Mouse (Mus musculus): ENCODE measurements around the gene Obp2a. TPM values are rescaled to one million over a fixed set of nuclear protein-coding genes. Genes with fewer than 3 reads are reported as not detected.
"Not testable (repeated sequence)": the region's sequence is repeated elsewhere in the genome, so short reads cannot be mapped to it uniquely, and the experiment has no call there.

The Obp2a gene
- polyA plus RNA-seq (2016; fragmentation: Nextera tagmentation; extraction: Ambion mirVana) = not detected in 2 replicates

DNA sequence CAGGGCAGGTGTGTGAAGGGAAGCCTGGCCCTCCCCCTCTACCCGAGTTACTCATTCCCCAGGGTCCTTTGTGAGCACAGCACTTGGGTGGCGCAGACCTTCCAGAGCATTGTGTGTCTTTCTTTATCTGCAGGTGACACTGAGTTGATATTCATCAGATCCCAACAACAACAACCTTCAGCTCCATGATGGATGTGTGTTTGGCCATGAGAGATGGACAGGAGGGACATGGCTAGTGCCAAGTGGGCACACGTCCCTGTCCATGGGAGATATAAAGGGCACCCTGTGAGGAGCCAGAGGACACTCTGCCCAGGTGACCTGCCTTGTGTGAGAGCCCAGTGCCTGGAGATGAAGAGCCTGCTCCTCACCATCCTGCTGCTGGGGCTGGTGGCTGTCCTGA, at the start of gene Obp2a:
Obp2a (plus strand) TSS at position 301 of the 400 bp plus-strand sequence.
- 71% methylated on average over 3 of the region's 3 CpGs for WGBS
- ATAC-seq (ENCODE audit: insufficient number of reproducible peaks, low FRiP score); H3K27ac ChIP-seq (ENCODE audit: poor library complexity, severe bottlenecking); H3K9me3 ChIP-seq (replicated peaks); H3K36me3 ChIP-seq; H3K4me2 ChIP-seq; H3K27me3 ChIP-seq (replicated peaks); H3K4me3 ChIP-seq; H3K4me1 ChIP-seq (replicated peaks); H3K9ac ChIP-seq: not testable (repeated sequence)

GRCm38 (mm10) chr2:25652902-25653301, 46.9 kb upstream of the Obp2a start, which contains the start of gene Lcn8:
Gene Lcn8 (plus strand): TSS chr2:25653120.
- no peak within 1 kb of the TSS for H3K4me2 ChIP-seq
- H3K36me3 ChIP-seq = no peaks in the 10 kb centered on the region
- H3K4me3 ChIP-seq = no peak within 1 kb of the TSS
- H3K4me1 ChIP-seq (replicated peaks) = no peaks in the 10 kb centered on the region
- no peak for ATAC-seq (ENCODE audit: insufficient number of reproducible peaks, low FRiP score)
- no peaks in the 10 kb centered on the region for H3K9me3 ChIP-seq (replicated peaks)
- H3K9ac ChIP-seq = no peak within 1 kb of the TSS
- H3K27ac ChIP-seq (ENCODE audit: poor library complexity, severe bottlenecking) = no peak within 1 kb of the TSS
- 86% methylated on average over 2 of the region's 2 CpGs for WGBS
- H3K27me3 ChIP-seq (replicated peaks) = peaks cover 26% of the 10 kb centered on the region

DNA sequence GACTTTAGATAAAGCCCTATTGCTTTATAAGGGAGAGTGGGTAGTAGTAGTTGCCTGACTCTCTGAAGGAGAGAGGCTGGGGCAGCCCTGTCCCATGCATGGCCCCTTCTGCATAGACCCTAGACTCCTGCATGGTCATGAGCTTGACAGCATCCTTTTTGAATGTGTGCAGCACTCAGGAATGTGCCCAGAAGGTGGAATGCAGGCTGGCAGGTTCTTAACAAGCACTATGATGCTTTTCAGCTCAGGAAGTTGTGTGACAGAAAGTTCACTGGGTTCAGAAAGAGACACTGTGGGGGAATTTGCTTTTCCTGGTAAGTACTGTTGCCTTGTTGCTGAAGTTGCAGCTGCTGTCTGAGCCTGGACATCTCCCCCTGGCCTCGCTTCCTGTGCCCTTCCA, 45.3 kb upstream of the Obp2a start:
- ATAC-seq (ENCODE audit: insufficient number of reproducible peaks, low FRiP score) = no peak
- 63% methylated on average over 1 of the region's 1 CpGs for WGBS

GRCm38 (mm10) chr2:25656691-25657090, 43.2 kb upstream of the Obp2a start:
- H3K4me2 ChIP-seq = no peak overlapping the region

More for the DNA sequence above, 45.3 kb upstream of the Obp2a start:
- Histone ChIP-seq H3K4me1 (replicated peaks) (no peaks in the 10 kb centered on the region), H3K27me3 (replicated peaks) (peaks cover 26% of the 10 kb centered on the region), H3K36me3 (no peaks in the 10 kb centered on the region), H3K27ac (ENCODE audit: poor library complexity, severe bottlenecking) (no peak overlapping the region), H3K4me3 (no peak overlapping the region), H3K9me3 (replicated peaks) (no peaks in the 10 kb centered on the region), H3K4me2 (no peak overlapping the region), H3K9ac (no peak overlapping the region)

DNA sequence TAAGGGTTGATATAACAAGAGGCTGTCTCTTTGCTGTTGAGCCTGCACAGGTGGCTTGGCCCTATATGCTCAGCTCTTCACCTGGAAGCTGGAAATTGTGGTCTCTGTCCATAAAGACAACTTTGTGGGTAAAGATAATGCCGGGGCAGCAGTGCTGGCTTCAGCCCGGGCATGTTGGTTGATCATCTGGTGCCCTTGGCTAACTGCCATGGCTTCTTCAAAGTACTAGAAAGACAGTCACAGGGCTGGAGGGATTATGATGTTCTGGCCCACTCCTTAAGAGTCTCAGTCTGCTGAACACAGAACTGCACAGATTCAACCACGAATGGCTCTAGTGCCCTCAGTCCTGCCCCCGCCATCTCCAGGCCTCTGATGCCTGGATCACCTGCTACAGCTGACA, 42.6 kb upstream of the Obp2a start:
- WGBS = 72% methylated on average over 4 of the region's 4 CpGs
- Histone ChIP-seq H3K9ac (no peak overlapping the region), H3K4me2 (no peak overlapping the region)

More at GRCm38 (mm10) chr2:25656691-25657090, 43.2 kb upstream of the Obp2a start:
- Histone ChIP-seq H3K9ac (no peak overlapping the region), H3K27ac (ENCODE audit: poor library complexity, severe bottlenecking) (no peak overlapping the region), H3K9me3 (replicated peaks) (no peaks in the 10 kb centered on the region), H3K4me1 (replicated peaks) (no peaks in the 10 kb centered on the region), H3K4me3 (no peak overlapping the region), H3K27me3 (replicated peaks) (peaks cover 26% of the 10 kb centered on the region), H3K36me3 (no peaks in the 10 kb centered on the region)
- no peak for ATAC-seq (ENCODE audit: insufficient number of reproducible peaks, low FRiP score)
- 78% methylated on average over 4 of the region's 4 CpGs for WGBS

GRCm38 (mm10) chr2:25657652-25658051, 42.2 kb upstream of the Obp2a start, which contains the start of gene Lcn5:
Gene Lcn5 (plus strand): TSS chr2:25657952.
- no peak within 1 kb of the TSS for H3K4me2 ChIP-seq
- no peaks in the 10 kb centered on the region for H3K9me3 ChIP-seq (replicated peaks)
- no peak within 1 kb of the TSS for H3K4me3 ChIP-seq
- no peaks in the 10 kb centered on the region for H3K36me3 ChIP-seq
- H3K4me1 ChIP-seq (replicated peaks) = no peaks in the 10 kb centered on the region
- H3K27me3 ChIP-seq (replicated peaks) = peaks cover 26% of the 10 kb centered on the region
- ATAC-seq (ENCODE audit: insufficient number of reproducible peaks, low FRiP score) = no peak
- no peak within 1 kb of the TSS for H3K9ac ChIP-seq
- H3K27ac ChIP-seq (ENCODE audit: poor library complexity, severe bottlenecking) = no peak within 1 kb of the TSS

More for the DNA sequence above, 42.6 kb upstream of the Obp2a start:
- Histone ChIP-seq H3K27ac (ENCODE audit: poor library complexity, severe bottlenecking) (no peak overlapping the region), H3K27me3 (replicated peaks) (peaks cover 26% of the 10 kb centered on the region), H3K9me3 (replicated peaks) (no peaks in the 10 kb centered on the region), H3K4me3 (no peak overlapping the region), H3K4me1 (replicated peaks) (no peaks in the 10 kb centered on the region), H3K36me3 (no peaks in the 10 kb centered on the region)
- ATAC-seq (ENCODE audit: insufficient number of reproducible peaks, low FRiP score) = no peak

DNA sequence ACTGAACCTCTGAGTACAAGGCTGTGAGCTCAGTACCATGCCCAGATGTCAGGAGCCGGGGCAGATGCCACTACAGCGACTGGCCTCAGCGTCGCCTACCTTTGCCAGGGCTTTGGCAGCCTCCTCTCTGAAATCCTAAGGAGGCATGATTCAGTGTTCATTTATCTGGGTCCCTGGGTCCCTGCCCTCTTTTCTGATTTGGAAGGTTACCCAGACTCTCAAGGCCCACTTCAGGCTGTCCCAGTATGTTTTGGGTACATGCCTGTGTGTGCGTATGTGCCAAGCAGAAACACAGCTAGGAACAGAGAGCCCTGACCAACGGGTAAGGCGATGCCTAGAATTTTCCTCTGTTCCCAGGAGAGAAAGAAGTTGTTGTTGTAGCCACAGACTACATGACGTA, 39.6 kb upstream of the Obp2a start:
- no peak for ATAC-seq (ENCODE audit: insufficient number of reproducible peaks, low FRiP score)

DNA sequence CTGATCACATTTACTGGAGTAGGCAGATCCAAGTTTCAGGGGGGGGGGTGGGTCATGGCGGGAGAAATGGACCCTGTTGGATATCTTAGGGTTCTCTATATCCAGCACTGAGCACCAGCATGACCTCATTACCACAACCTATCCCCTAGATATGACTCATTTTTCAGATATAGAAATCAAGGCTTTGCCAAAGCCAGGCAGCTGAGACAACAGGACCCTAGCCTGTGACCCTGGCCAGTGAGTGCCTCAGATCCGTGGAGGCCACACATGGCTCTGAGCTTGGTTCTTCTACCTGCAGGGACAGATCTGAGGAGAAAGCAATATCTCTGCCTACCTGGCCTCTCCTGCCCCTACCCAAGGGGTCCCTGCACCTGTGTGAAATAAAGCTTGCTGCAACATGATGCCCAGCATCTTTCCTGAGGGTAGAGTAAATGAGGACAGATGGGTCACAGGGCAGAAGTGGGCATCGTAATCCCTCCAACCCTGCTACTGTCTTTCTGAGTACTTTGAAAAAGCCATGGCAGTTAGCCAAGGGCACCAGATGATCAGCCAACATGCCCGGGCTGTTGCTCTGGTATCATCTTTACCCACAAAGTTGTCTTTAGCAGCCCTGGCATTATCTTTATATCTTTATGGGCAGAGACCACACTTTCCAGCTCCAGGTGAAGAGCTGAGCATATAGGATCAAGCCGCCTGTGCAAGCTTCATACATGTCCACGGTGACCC, 38.4 kb upstream of the Obp2a start:
- no peak for ATAC-seq (ENCODE audit: insufficient number of reproducible peaks, low FRiP score)
- H3K4me1 ChIP-seq (replicated peaks) = no peaks in the 10 kb centered on the region

More for the DNA sequence above, 39.6 kb upstream of the Obp2a start:
- Histone ChIP-seq H3K36me3 (no peaks in the 10 kb centered on the region), H3K9ac (no peak overlapping the region), H3K27me3 (replicated peaks) (peaks cover 10% of the 10 kb centered on the region), H3K4me1 (replicated peaks) (no peaks in the 10 kb centered on the region), H3K4me3 (no peak overlapping the region), H3K4me2 (no peak overlapping the region), H3K27ac (ENCODE audit: poor library complexity, severe bottlenecking) (no peak overlapping the region), H3K9me3 (replicated peaks) (no peaks in the 10 kb centered on the region)
- 79% methylated on average over 8 of the region's 8 CpGs for WGBS

DNA sequence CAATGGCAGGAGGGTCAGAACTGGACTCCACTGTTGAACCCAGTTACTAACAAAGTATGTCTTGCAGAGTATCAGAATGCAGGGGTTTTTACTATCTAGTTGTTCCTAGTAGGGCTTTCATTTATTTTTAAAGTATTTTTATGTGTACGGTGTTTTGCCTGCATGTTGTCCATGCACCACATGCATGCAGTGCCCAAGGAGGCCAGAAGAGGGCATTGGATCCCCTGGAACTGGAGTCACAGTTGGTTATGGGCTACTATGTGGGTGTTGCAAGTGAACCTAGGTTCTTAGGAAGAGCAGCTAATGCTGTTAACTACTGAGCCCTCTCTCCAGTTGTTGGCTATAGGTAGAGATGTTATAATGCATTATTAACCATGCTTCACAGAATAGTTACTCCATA, 36.3 kb upstream of the Obp2a start:
- no peak overlapping the region for H3K9ac ChIP-seq
- no peak overlapping the region for H3K27ac ChIP-seq (ENCODE audit: poor library complexity, severe bottlenecking)
- WGBS = 59% methylated on average over 1 of the region's 1 CpGs
- H3K4me3 ChIP-seq = no peak overlapping the region
- H3K9me3 ChIP-seq (replicated peaks) = no peaks in the 10 kb centered on the region
- ATAC-seq (ENCODE audit: insufficient number of reproducible peaks, low FRiP score) = no peak
- no peak overlapping the region for H3K4me2 ChIP-seq
- no peaks in the 10 kb centered on the region for H3K27me3 ChIP-seq (replicated peaks)
- no peaks in the 10 kb centered on the region for H3K36me3 ChIP-seq
- no peaks in the 10 kb centered on the region for H3K4me1 ChIP-seq (replicated peaks)

More for the DNA sequence above, 38.4 kb upstream of the Obp2a start:
- no peak overlapping the region for H3K4me3 ChIP-seq
- no peaks in the 10 kb centered on the region for H3K9me3 ChIP-seq (replicated peaks)
- H3K9ac ChIP-seq = no peak overlapping the region
- H3K4me2 ChIP-seq = no peak overlapping the region
- no peak overlapping the region for H3K27ac ChIP-seq (ENCODE audit: poor library complexity, severe bottlenecking)
- 73% methylated on average over 6 of the region's 6 CpGs for whole genome bisulfite sequencing
- H3K36me3 ChIP-seq = no peaks in the 10 kb centered on the region
- H3K27me3 ChIP-seq (replicated peaks) = no peaks in the 10 kb centered on the region

DNA sequence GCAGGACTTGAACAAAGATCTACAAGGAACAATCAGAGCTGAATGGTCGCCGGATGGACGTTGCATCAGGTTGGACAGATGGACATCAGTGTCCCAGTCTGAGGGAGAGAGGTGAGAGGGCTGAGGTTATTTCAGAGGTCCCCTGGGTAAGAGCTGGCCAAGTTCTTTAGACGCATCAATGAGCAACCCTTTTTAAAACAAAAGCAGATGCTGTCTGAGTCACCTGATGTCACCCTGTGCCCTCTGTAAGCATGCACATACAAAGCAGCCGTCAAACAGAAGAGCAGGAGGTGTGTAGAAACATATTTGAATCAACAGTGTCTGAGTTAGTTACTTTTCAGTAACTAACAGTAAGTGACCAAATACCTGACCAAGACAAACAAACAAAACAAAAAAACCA, 35.7 kb upstream of the Obp2a start:
- Histone ChIP-seq H3K9ac (no peak overlapping the region), H3K27me3 (replicated peaks) (no peaks in the 10 kb centered on the region), H3K27ac (ENCODE audit: poor library complexity, severe bottlenecking) (no peak overlapping the region), H3K4me3 (no peak overlapping the region), H3K4me2 (no peak overlapping the region), H3K4me1 (replicated peaks) (no peaks in the 10 kb centered on the region), H3K36me3 (no peaks in the 10 kb centered on the region), H3K9me3 (replicated peaks) (no peaks in the 10 kb centered on the region)
- ATAC-seq (ENCODE audit: insufficient number of reproducible peaks, low FRiP score) = no peak
- WGBS = 80% methylated on average over 5 of the region's 5 CpGs

- WGBS = 53% methylated on average over 1 of the region's 1 CpGs
- Histone ChIP-seq H3K4me2 (no peak overlapping the region), H3K4me1 (replicated peaks) (no peaks in the 10 kb centered on the region), H3K27ac (ENCODE audit: poor library complexity, severe bottlenecking) (no peak overlapping the region), H3K9ac (no peak overlapping the region), H3K27me3 (replicated peaks) (no peaks in the 10 kb centered on the region), H3K4me3 (no peak overlapping the region), H3K9me3 (replicated peaks) (no peaks in the 10 kb centered on the region), H3K36me3 (no peaks in the 10 kb centered on the region)
- ATAC-seq (ENCODE audit: insufficient number of reproducible peaks, low FRiP score) = no peak
These were observed 33.3 kb upstream of the Obp2a start for GRCm38 (mm10) chr2:25666516-25666915.

- Histone ChIP-seq H3K27ac (ENCODE audit: poor library complexity, severe bottlenecking) (no peak within 1 kb of the TSS), H3K27me3 (replicated peaks) (no peaks in the 10 kb centered on the region; the same call in 1 of the 2 replicates), H3K36me3 (no peaks in the 10 kb centered on the region), H3K4me3 (no peak within 1 kb of the TSS), H3K4me1 (replicated peaks) (no peaks in the 10 kb centered on the region), H3K9me3 (replicated peaks) (no peaks in the 10 kb centered on the region), H3K4me2 (no peak within 1 kb of the TSS), H3K9ac (no peak within 1 kb of the TSS)
- no peak for ATAC-seq (ENCODE audit: insufficient number of reproducible peaks, low FRiP score)
- 80% methylated on average over 3 of the region's 3 CpGs for WGBS
These were observed 23.4 kb upstream of the Obp2a start, which contains the start of gene Lcn6 for GRCm38 (mm10) chr2:25676486-25676885. Gene Lcn6 (plus strand): TSS chr2:25676786.

Measured in heart, embryonic 12.5 days (tissue).